Mouse (Mus musculus) thymus, postnatal 36 days (tissue): ENCODE data around the gene Gm10300.

Experiments used
- DNase-seq, 2 experiments: peaks; one replicate each; pipeline ENCODE4 v3.0.0; 2022; ENCODE audit warnings: mixed read lengths in 2 of 2

The Gm10300 gene

GRCm38 (mm10) chr4:132051321-132052275 is 22.9 kb upstream of the Gm10300 start:
- no peak for DNase-seq

- no peak for DNase-seq
Observed at GRCm38 (mm10) chr4:132057311-132057710, 17.2 kb upstream of the Gm10300 start.

GRCm38 (mm10) chr4:132059541-132059940 is 15.0 kb upstream of the Gm10300 start:
- no peak for DNase-seq

GRCm38 (mm10) chr4:132060040-132060832 is 14.3 kb upstream of the Gm10300 start:
- no peak for DNase-seq

GRCm38 (mm10) chr4:132062289-132062688 is 12.2 kb upstream of the Gm10300 start:
- DNase-seq, result no peak

GRCm38 (mm10) chr4:132062934-132063884 is 11.3 kb upstream of the Gm10300 start:
- DNase-seq, result no peak

GRCm38 (mm10) chr4:132064550-132064949 is 9.9 kb upstream of the Gm10300 start:
- no peak for DNase-seq

GRCm38 (mm10) chr4:132065578-132065977 is 8.9 kb upstream of the Gm10300 start:
- DNase-seq, result no peak

- no peak for DNase-seq
Observed at GRCm38 (mm10) chr4:132066101-132066773, 8.3 kb upstream of the Gm10300 start.

GRCm38 (mm10) chr4:132067112-132067937 is 7.2 kb upstream of the Gm10300 start:
- DNase-seq, result no peak

- DNase-seq, result no peak
Observed at GRCm38 (mm10) chr4:132067938-132068235, 6.6 kb upstream of the Gm10300 start.

GRCm38 (mm10) chr4:132071674-132072073 is 2.8 kb upstream of the Gm10300 start:
- DNase-seq, result no peak

GRCm38 (mm10) chr4:132072156-132072555 is 2.3 kb upstream of the Gm10300 start:
- DNase-seq, result no peak

GRCm38 (mm10) chr4:132072946-132073345 is 1.6 kb upstream of the Gm10300 start:
- DNase-seq, result no peak

- DNase-seq, result peak; percentile 100
Observed at GRCm38 (mm10) chr4:132074933-132075769, 654 bp downstream of the Gm10300 start, which contains the start of gene Epb41. TSS of gene Epb41 (minus strand) at chr4:132075321.

- DNase-seq, result no peak
Observed at GRCm38 (mm10) chr4:132075796-132076195, 1.3 kb downstream of the Gm10300 start.

- DNase-seq, result peak; percentile 22 to 44
Observed at GRCm38 (mm10) chr4:132076480-132077405, 2.2 kb downstream of the Gm10300 start.

- peak in 1 of 2 experiments; percentile 31 for DNase-seq
Observed at GRCm38 (mm10) chr4:132077445-132077844, 2.9 kb downstream of the Gm10300 start.

- DNase-seq, result no peak
Observed at GRCm38 (mm10) chr4:132078296-132078714, 3.8 kb downstream of the Gm10300 start.
